Mouse (Mus musculus): ENCODE measurements around the gene Gm21834. TPM values are rescaled to one million over a fixed set of nuclear protein-coding genes. Genes with fewer than 3 reads are reported as not detected.

Gm21834 gene
- polyA plus RNA-seq (2012; rRNA removed), result not detected in 2 replicates

GRCm38 (mm10) chr17:57742119-57742518 is at the start of gene Gm21834:
Gene Gm21834 (minus strand): TSS chr17:57742219.

GRCm38 (mm10) chr17:57768622-57769610 is 26.9 kb upstream of the Gm21834 start, which contains the start of gene Cntnap5c:
Gene Cntnap5c (plus strand): TSS chr17:57769570.

Other genes starting within 250 kb of the Gm21834 start
- not detected in 2 replicates for gene Vmn2r120, start 196.7 kb downstream of the Gm21834 start, polyA plus RNA-seq (2012; rRNA removed)
- 0.17 and 0.20 TPM in 2 replicates for gene Cntnap5c, start 27.4 kb upstream of the Gm21834 start, polyA plus RNA-seq (2012; rRNA removed)

All from central nervous system, embryonic 11.5 days (tissue).